ENCODE assay signal across 35 mouse cellular contexts in the genomic region with DNA sequence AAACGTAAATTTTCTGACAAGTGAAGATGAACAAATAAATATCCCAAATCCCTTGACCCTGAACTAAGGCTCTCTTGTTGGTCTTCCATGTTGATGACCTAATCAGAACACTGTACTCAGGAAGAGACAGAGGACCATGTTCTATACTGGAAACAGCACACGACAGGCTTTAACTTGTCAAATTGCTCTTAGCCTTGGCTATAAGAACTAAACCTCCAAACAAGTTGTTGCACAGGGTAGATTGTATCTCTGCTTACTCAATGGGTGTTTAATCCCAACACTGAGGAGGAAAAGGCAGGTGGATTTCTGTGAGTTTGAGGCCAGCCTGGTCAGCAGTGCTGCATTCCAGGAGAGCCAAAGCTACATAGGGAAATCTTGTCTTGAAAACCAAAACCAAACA.
"Had no signal": no experiment of that assay in that cellular context is flagged by ENCODE, and none has a peak within 500 bp of the region (broad histone marks: within the 10 kb centered on the region; RNA-seq: fewer than 3 reads in every experiment).

No protein-coding gene starts in this region.

- H3K4me3 ChIP-seq: heart, embryonic 12.5 days; heart, embryonic 13.5 days; heart, embryonic 15.5 days; hindbrain, embryonic 10.5 days; hindbrain, embryonic 12.5 days; hindbrain, embryonic 13.5 days; hindbrain, embryonic 15.5 days; intestine, embryonic 15.5 days; kidney, embryonic 15.5 days; layer of hippocampus, adult 2 months; left cerebral cortex, adult 2 months had no signal

- H3K9me3 ChIP-seq: heart, embryonic 12.5 days; heart, embryonic 13.5 days; heart, embryonic 15.5 days; hindbrain, embryonic 10.5 days; hindbrain, embryonic 12.5 days; hindbrain, embryonic 13.5 days; hindbrain, embryonic 15.5 days; intestine, embryonic 15.5 days; kidney, embryonic 15.5 days had no signal

- DNase-seq: heart, postnatal 10 days; heart, postnatal 14 days; heart, postnatal 36 days; heart, postnatal 4 days; kidney, adult 11 months; kidney, adult 18-20 months; kidney, adult 2 months; kidney, adult 8-10 months; kidney, adult 9 months; kidney, postnatal 10 days; kidney, postnatal 14 days; kidney, postnatal 25 days; kidney, postnatal 36 days; kidney, postnatal 4 days; layer of hippocampus, adult 9-11 months; layer of hippocampus, postnatal 36 days had no signal

- H3K27ac ChIP-seq: heart, embryonic 13.5 days; heart, embryonic 15.5 days; hindbrain, embryonic 10.5 days; hindbrain, embryonic 12.5 days; hindbrain, embryonic 13.5 days; hindbrain, embryonic 14.5 days; hindbrain, embryonic 15.5 days; hindbrain, postnatal 0 days; intestine, embryonic 15.5 days; kidney, embryonic 15.5 days; kidney, postnatal 0 days; layer of hippocampus, adult 2 months; left cerebral cortex, adult 2 months had no signal

- H3K4me2 ChIP-seq: heart, embryonic 11.5 days; heart, embryonic 12.5 days; heart, embryonic 13.5 days; heart, embryonic 15.5 days; hindbrain, embryonic 12.5 days; hindbrain, embryonic 13.5 days; hindbrain, embryonic 14.5 days; hindbrain, embryonic 15.5 days; intestine, embryonic 15.5 days; kidney, embryonic 15.5 days had no signal

- H3K27me3 ChIP-seq: heart, embryonic 12.5 days; heart, embryonic 13.5 days; heart, embryonic 15.5 days; hindbrain, embryonic 12.5 days; hindbrain, embryonic 13.5 days; hindbrain, embryonic 15.5 days; intestine, embryonic 15.5 days; kidney, embryonic 15.5 days had no signal

- H3K4me1 ChIP-seq: heart, embryonic 12.5 days; heart, embryonic 13.5 days; heart, embryonic 15.5 days; hindbrain, embryonic 10.5 days; hindbrain, embryonic 12.5 days; hindbrain, embryonic 13.5 days; hindbrain, embryonic 15.5 days; intestine, embryonic 15.5 days; kidney, embryonic 15.5 days had no signal

- ATAC-seq: hindbrain, embryonic 16.5 days; hindbrain, postnatal 0 days; inflammation-experienced regulatory T-cells, adult 6 months; intestine, embryonic 15.5 days; intestine, embryonic 16.5 days; intestine, postnatal 0 days had no signal

- H3K36me3 ChIP-seq: heart, embryonic 12.5 days; heart, embryonic 13.5 days; heart, embryonic 15.5 days; hindbrain, embryonic 10.5 days; hindbrain, embryonic 12.5 days; hindbrain, embryonic 13.5 days; hindbrain, embryonic 15.5 days; intestine, embryonic 15.5 days; kidney, embryonic 15.5 days had no signal

- H3K9ac ChIP-seq: heart, embryonic 12.5 days; heart, embryonic 13.5 days; heart, embryonic 15.5 days; hindbrain, embryonic 12.5 days; hindbrain, embryonic 13.5 days; hindbrain, embryonic 14.5 days; hindbrain, embryonic 15.5 days; intestine, embryonic 15.5 days; kidney, embryonic 15.5 days had no signal
